Mouse (Mus musculus) inflammation-experienced regulatory T-cells, adult 16 weeks (primary cell): Measurements from ENCODE around the gene Ces2f. TPM values are rescaled to one million over a fixed set of nuclear protein-coding genes. Genes with fewer than 3 reads are reported as not detected.

Experiments
- polyA plus RNA-seq: library from polyadenylated mRNA; unstranded; fragments of 100-300 nt; shearing (Covaris generic); gene quantifications from one replicate; pipeline ENCODE4 v1.2.1, GENCODE M21; 2017

Gene Ces2f
- not detected for polyA plus RNA-seq

GRCm38 (mm10) chr8:104947056-104947455 lies at the start of gene Ces2f:
TSS of gene Ces2f (plus strand) at chr8:104947356.

GRCm38 (mm10) chr8:104925972-104926596 lies 21.1 kb upstream of the Ces2f start, which contains the start of gene Ces2e:
TSS of gene Ces2e (plus strand) at chr8:104926260.

GRCm38 (mm10) chr8:104961537-104961961 lies 14.4 kb downstream of the Ces2f start, which contains the start of gene Ces2g:
TSS of gene Ces2g (plus strand) at chr8:104961718.

GRCm38 (mm10) chr8:105000586-105000985 lies 53.4 kb downstream of the Ces2f start, which contains the start of gene Ces2h:
TSS of gene Ces2h (plus strand) at chr8:105000853.

Other genes with a start within 250 kb of the Ces2f start
- gene Ces2a, start 213.4 kb upstream of the Ces2f start, polyA plus RNA-seq = 0.30 TPM
- 0.27 TPM for gene Ces2b, start 115.8 kb upstream of the Ces2f start, polyA plus RNA-seq
- 53.5 TPM for gene Ces2c, start 100.3 kb upstream of the Ces2f start, polyA plus RNA-seq
- gene Ces2e, start 21.1 kb upstream of the Ces2f start, polyA plus RNA-seq = not detected
- not detected for gene Ces2g, start 14.4 kb downstream of the Ces2f start, polyA plus RNA-seq
- not detected for gene Ces2h, start 53.5 kb downstream of the Ces2f start, polyA plus RNA-seq
- not detected for gene Ces3a, start 101.2 kb downstream of the Ces2f start, polyA plus RNA-seq
- gene Ces3b, start 136.4 kb downstream of the Ces2f start, polyA plus RNA-seq = not detected
- gene Ces4a, start 184.4 kb downstream of the Ces2f start, polyA plus RNA-seq = not detected
- 31.8 TPM for gene Cbfb, start 223.3 kb downstream of the Ces2f start, polyA plus RNA-seq